Mouse (Mus musculus) spleen, adult 2 months (tissue): Measurements from ENCODE around the gene Tnfrsf26.
A peak's percentile ranks its signal among the peaks of the same experiment; 100 is the strongest.

Experiments used
- CTCF ChIP-seq: fragments of 200-500 bp; IDR thresholded peaks from 2 replicates; pipeline ENCODE4 v1.5.1; 2011; ENCODE audit warnings: mild to moderate bottlenecking, inconsistent platforms; ENCODE audit not compliant: insufficient read depth, insufficient read length, insufficient replicate concordance; ENCODE audit errors: extremely low read depth
- POLR2A ChIP-seq: fragments of 200-500 bp; IDR thresholded peaks from 2 replicates; pipeline ENCODE4 v1.6.1; 2011; ENCODE audit warnings: low read depth, low read length, inconsistent platforms

GRCm38 (mm10) chr7:143583956-143584355 lies 44.6 kb downstream of the Tnfrsf26 start:
- TF ChIP-seq CTCF (peak; percentile 79; the same call in 1 of the 2 replicates), POLR2A (no peak)
